Mouse (Mus musculus): Measurements from ENCODE around the gene Oas1a.
"Not testable (repeated sequence)": the region's sequence is repeated elsewhere in the genome, so short reads cannot be mapped to it uniquely, and the experiment has no call there.

The Oas1a gene

GRCm38 (mm10) chr5:120893866-120894265 is 13.5 kb downstream of the Oas1a start:
- DNase-seq (ENCODE audit: low spot score in 2 of 2): not testable (repeated sequence)

GRCm38 (mm10) chr5:120892243-120892660 is 15.1 kb downstream of the Oas1a start:
- no peak for DNase-seq (ENCODE audit: low spot score in 2 of 2)

GRCm38 (mm10) chr5:120891566-120892242 is 15.6 kb downstream of the Oas1a start:
- DNase-seq (ENCODE audit: low spot score in 2 of 2): not testable (repeated sequence)

- DNase-seq (ENCODE audit: low spot score in 2 of 2): no peak
Measured at GRCm38 (mm10) chr5:120890991-120891390, 16.3 kb downstream of the Oas1a start.

- no peak for DNase-seq (ENCODE audit: low spot score in 2 of 2)
Measured at GRCm38 (mm10) chr5:120890026-120890425, 17.3 kb downstream of the Oas1a start.

GRCm38 (mm10) chr5:120888294-120888815 is 19.0 kb downstream of the Oas1a start:
- DNase-seq (ENCODE audit: low spot score in 2 of 2): not testable (repeated sequence)

GRCm38 (mm10) chr5:120887831-120888230 is 19.5 kb downstream of the Oas1a start:
- no peak for DNase-seq (ENCODE audit: low spot score in 2 of 2)

- DNase-seq (ENCODE audit: low spot score in 2 of 2): not testable (repeated sequence)
Measured at GRCm38 (mm10) chr5:120887413-120887812, 19.9 kb downstream of the Oas1a start, which contains the start of gene Oas1g. Gene Oas1g (minus strand): TSS chr5:120887613.

GRCm38 (mm10) chr5:120881681-120882080 is 25.6 kb downstream of the Oas1a start:
- DNase-seq (ENCODE audit: low spot score in 2 of 2): not testable (repeated sequence)

GRCm38 (mm10) chr5:120878803-120879202 is 28.5 kb downstream of the Oas1a start:
- not testable (repeated sequence) for DNase-seq (ENCODE audit: low spot score in 2 of 2)

- DNase-seq (ENCODE audit: low spot score in 2 of 2): not testable (repeated sequence)
Measured at GRCm38 (mm10) chr5:120877407-120877806, 29.9 kb downstream of the Oas1a start.

- not testable (repeated sequence) for DNase-seq (ENCODE audit: low spot score in 2 of 2)
Measured at GRCm38 (mm10) chr5:120876839-120877238, 30.5 kb downstream of the Oas1a start.

- DNase-seq (ENCODE audit: low spot score in 2 of 2): no peak
Measured at GRCm38 (mm10) chr5:120871469-120871868, 35.9 kb downstream of the Oas1a start.

- DNase-seq (ENCODE audit: low spot score in 2 of 2): no peak
Measured at GRCm38 (mm10) chr5:120870782-120871181, 36.5 kb downstream of the Oas1a start.

GRCm38 (mm10) chr5:120870081-120870480 is 37.2 kb downstream of the Oas1a start:
- DNase-seq (ENCODE audit: low spot score in 2 of 2): no peak

- no peak for DNase-seq (ENCODE audit: low spot score in 2 of 2)
Measured at GRCm38 (mm10) chr5:120869436-120870015, 37.8 kb downstream of the Oas1a start.

GRCm38 (mm10) chr5:120865336-120865860 is 41.9 kb downstream of the Oas1a start:
- DNase-seq (ENCODE audit: low spot score in 2 of 2): no peak

GRCm38 (mm10) chr5:120861121-120861520 is 46.2 kb downstream of the Oas1a start, which contains the start of gene Oas1h:
Gene Oas1h (plus strand): TSS chr5:120861421.
- no peak for DNase-seq (ENCODE audit: low spot score in 2 of 2)

- no peak for DNase-seq (ENCODE audit: low spot score in 2 of 2)
Measured at GRCm38 (mm10) chr5:120859241-120859640, 48.1 kb downstream of the Oas1a start.

GRCm38 (mm10) chr5:120849601-120850136 is 57.7 kb downstream of the Oas1a start:
- DNase-seq (ENCODE audit: low spot score in 2 of 2): peak; percentile 23 to 43

- DNase-seq (ENCODE audit: low spot score in 2 of 2): no peak
Measured at GRCm38 (mm10) chr5:120847067-120847466, 60.3 kb downstream of the Oas1a start, which contains the start of gene Oas1f. Gene Oas1f (plus strand): TSS chr5:120847367.

Measured in urinary bladder, postnatal 36 days (tissue).